Mouse (Mus musculus) CD8-positive naive resting alpha-beta T cell, adult 2 months (primary cell): Measurements from ENCODE around the gene Cavin4.
"Not testable (repeated sequence)": the region's sequence is repeated elsewhere in the genome, so short reads cannot be mapped to it uniquely, and the experiment has no call there.

Experiments used
- DNase-seq, 2 experiments: peaks; one replicate each; pipeline ENCODE4 v3.0.0; 2022; ENCODE audit warnings: low read depth in 2 of 2, low spot score in 2 of 2

The Cavin4 gene

DNA sequence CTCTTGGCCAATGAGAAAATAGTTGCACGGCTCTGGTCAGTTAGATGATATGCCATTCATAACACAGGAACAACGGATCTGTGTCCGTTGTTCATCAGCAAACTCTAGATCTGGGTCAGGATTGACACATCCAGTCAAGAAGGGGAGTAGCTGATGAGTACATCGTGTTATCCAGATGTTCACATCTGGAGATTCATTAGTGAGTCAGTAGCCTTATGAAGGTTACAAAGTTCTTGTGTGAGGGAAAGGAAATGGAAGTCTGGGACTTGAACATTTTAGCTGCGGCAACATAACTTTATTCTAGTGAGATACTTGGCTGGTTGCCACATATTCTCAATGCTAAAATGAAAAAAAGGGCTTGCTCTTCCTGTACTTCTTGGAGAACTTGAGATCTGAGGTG is 9.6 kb downstream of the Cavin4 start:
- DNase-seq: no peak

DNA sequence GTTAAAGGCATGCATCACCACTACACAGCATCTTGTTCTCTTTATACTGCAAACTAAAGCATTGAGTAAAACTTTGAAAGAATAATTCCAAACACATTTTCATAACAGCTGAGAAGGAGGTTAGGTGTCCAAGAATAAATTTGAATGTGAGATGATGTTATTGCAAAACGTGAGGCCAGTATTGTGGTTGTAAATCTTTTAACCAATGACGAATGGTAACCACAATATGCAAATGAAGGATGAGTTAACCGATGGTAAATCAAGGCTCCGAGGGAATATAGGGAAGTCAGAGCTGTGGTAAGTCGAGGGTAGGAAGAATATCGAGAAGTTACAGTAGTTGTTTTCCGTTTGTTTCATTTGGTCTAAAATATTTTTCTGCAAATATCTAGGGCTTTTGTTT is 11.1 kb downstream of the Cavin4 start:
- DNase-seq: no peak

DNA sequence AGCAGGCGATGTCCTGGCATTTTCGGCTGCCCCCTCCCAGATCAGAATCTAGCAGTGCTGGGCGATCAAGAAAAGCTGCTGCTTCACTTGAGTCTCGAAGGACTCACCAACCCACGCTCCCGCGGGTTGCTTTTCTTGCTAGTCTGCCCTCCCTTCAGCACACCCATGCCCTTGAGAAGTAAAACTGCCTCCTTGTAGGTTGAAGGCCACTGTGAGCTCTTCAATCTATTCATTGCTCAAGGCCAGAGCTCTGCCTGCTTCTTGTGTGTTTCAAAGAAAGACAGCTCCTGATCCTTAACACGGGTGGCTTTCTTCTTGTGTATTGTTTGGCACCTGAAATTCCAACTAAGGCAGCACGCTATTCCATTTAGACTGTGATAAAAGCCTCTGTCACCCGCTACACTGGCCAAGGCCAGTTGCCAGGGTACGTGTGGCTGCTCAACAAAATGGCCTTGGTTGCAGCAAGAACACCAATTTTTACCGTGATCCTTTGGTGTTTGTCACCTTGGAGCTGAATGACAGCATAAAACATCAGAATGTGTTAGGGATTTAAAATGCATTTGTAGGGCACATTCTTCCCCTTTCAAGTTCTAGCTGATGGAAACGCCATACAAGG is 13.4 kb downstream of the Cavin4 start:
- DNase-seq: no peak

DNA sequence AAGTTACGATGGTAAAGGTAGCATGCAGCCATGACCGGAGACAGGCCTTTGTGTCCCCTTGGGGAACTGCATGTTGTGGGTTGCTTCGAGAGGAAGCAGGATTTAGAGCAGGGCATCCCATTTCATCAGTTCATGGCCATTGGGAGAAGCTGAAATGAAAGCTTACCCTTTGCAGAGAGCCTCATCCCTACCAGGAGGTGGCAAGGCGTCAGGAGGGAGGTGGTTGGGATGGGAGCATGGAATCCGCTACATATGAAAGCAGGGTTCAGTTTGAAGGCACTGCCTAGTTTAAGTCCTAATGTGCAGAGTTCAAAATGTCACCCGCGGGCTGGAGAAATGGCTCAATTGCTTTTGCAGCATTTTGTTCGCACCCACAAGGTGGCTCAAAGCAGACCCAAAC is 14.0 kb downstream of the Cavin4 start:
- no peak for DNase-seq

DNA sequence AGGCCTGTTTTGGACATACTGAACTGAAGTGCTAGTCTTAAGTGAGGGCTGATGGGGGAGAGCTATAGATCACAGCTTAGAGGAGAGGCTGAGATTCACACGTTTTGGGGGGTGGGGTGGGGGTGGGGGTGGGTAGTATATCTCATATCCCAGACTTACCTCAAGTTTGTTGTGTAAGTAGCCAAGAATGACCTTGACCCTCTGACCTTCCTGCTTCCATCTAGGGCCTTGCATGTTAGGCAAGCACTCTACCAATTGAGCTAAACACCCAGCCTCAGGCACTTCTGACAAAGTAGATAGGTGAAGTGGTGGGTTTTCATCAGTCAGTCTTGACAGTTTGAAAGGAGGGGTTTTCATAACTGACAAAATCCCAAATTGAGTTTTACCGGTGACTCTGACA is 14.5 kb downstream of the Cavin4 start:
- DNase-seq: no peak

DNA sequence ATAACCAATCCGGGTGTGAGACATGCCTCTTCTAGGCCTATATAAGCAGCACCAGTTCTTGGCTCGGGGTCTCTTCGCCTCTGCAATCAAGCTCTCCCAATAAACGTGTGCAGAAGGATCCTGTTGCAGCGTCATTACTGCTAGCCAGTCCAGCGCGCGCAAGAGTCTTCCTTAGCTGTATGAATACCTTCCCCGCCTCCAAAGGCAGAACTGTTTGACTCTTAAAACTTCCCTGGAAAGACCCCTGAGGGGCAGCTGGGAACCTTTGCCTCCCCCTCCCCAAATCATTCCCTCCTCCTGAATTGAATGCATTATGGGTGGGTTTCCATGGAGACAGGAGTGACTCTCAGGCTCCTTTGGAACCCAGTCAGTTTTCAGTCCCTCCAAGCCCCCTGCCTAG is 15.5 kb downstream of the Cavin4 start:
- no peak for DNase-seq

GRCm38 (mm10) chr4:48679728-48680127 is 16.4 kb downstream of the Cavin4 start:
- not testable (repeated sequence) for DNase-seq

DNA sequence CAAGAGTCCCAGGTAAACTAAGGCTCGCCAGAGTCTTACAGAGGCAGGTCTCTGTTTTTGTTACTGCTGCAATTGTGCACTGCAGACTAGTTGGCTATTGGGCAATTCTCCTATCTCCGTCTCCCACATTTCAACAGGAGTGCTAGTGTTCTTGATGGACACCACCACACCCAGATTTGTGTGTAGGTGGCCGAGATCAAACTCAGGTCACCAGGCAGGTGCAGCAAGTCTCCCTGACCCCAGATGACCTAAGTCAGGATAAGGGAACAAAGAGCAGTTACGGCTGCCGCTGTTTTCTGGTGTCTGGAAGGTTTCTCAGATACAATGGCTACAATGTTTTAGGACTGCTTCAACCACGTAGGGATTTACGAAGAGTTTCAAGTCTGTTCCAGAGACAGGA is 16.9 kb downstream of the Cavin4 start:
- DNase-seq: no peak

GRCm38 (mm10) chr4:48680648-48681343 is 17.5 kb downstream of the Cavin4 start:
- DNase-seq: no peak

- no peak for DNase-seq
Measured at GRCm38 (mm10) chr4:48683126-48683525, 19.8 kb downstream of the Cavin4 start.

GRCm38 (mm10) chr4:48683633-48684209 is 20.4 kb downstream of the Cavin4 start:
- not testable (repeated sequence) for DNase-seq

- DNase-seq: no peak
Measured at GRCm38 (mm10) chr4:48684593-48685187, 21.4 kb downstream of the Cavin4 start.

DNA sequence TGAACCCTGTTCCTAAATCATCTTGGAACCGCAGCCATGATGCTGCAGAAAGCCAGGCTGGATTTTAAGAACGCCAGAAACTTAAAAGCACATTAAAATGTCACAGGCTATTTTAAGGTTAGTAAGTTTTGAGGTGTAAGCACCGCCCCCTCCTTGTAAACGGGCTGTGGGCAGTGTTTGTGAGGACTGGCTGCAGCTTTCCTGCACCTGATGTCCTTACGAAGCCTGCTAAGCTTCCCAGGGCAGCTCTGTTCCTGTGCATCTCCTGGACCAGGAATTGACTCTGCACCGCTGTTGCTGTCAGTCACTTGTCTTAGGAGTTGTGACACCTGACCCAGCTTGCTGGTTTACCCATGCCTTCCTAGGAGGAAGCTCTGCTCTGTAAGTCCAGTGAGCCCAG is 24.8 kb downstream of the Cavin4 start:
- no peak for DNase-seq

DNA sequence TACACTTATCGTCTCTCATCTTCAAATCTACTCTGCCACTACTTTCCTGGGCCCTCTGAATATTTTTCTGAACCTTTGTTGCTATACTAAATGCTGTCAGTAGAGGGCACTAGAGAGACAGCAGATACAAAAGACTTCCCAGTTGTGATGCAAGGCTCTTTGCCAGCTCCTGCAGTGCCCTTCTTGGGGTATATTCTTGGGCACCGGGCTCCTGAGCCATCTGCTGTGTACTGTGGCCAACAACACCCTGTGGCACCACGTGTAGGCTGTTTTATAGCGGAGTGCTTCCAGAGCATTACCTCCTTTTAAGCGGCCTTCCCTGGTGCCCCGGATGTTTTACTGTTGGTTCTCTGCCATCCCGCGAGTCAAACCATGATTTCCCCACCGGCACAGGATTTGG is 27.3 kb downstream of the Cavin4 start:
- DNase-seq: no peak

- DNase-seq: no peak
Measured at GRCm38 (mm10) chr4:48691793-48692437, 28.6 kb downstream of the Cavin4 start.

DNA sequence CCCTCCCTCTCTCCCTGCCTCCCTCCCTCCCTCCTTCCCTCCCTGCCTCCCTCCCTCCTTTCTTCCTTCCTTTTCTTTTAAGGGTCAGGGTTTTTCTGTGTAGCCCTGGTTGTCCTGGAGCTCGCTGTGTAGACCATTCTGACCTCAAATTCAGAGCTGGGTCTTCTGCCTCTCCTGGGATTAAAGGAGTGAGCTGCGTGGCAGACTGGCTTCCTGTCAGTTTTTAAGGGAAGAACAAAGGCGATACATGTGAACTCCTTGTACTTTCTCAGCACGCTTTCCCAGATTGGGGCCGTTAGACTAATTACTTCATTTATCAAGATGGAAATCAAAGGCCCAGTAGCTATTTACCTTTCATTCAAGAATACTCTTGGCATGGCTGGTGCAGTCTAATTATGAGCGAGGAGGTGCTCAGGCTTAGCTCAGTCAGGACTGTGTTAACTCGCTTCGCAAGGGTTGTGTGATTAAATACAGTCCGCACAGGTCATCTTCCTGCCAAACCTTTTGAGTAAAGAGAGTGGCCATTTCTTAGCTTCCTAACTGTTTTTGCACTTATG is 29.5 kb downstream of the Cavin4 start:
- DNase-seq: no peak

DNA sequence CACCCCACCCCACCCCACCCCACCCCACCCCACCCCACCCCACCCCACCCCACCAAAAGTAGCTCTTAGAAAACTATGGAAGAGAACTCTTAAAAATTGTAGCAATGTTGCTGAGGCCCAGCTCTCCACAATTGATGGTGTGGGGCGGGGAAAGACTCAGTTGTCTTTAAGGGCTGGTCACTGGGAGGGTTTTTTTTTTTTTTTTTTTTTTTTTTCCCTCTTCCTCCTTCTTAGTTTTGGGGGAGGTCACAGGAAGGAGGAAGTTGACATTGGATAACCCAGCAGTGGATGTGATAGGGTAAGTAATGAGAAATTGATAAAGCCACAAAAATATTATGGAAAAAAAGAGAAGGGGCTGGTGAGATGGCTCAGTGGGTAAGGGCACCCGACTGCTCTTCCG is 33.4 kb downstream of the Cavin4 start:
- no peak for DNase-seq

- DNase-seq: no peak
Measured at GRCm38 (mm10) chr4:48697302-48697701, 34.0 kb downstream of the Cavin4 start.

DNA sequence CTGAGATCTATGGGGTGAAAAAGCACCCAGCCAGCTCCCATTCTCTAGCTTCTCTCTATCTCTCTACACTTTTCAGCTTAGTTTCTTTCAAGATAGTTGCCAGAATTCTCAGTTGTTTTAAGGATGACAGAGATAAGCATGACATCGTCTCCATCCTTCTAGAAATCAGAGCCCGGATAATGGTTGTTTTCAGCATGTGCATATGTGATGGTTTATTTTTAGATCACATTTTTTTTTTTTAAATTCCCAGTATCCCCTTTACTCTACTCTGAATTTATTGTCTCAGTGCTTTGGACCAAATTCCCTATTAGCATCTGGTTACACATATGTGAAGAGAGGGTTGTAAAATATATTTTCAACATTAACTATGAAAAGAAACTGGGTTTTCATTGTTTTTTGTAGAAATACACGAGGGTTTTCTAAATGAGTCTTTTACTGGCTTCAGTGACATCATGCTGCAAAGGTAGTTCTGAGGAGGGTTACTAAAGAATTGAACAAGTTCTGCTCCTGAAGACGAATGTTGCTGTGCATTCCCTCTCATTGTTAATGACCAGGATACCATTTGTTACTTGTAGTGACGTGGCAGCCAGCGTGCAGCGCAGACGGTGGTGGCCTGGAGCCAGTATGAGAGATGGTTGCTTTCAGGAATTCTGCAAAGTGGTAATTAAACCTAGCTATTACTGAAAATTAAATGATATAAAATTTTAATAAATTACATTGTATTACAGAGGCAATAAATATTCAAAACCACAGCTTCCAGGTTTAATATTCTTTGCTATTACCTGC is 52.7 kb downstream of the Cavin4 start:
- DNase-seq: no peak

DNA sequence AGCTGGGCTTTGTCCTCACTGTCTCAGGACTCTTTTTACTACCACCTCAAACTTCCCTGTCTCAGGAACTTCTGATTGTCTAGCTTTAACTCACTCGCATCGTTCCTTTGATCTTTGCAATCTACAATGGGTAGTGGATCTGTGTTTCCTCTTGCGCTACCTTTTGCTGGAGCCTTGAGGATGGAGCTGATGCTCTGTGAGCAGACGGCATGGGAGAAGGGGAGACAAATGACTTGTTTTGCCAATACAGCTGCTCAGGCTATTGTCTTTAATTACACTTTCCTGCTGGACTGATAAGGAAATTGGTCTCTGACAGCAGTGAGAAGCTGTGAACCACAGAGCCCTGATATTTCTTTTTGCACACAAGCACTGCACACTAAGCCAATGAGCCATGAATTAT is 53.5 kb downstream of the Cavin4 start:
- DNase-seq: no peak
